Mouse (Mus musculus): ENCODE results near the gene Podn.

GRCm38 (mm10) chr4:108070286-108070685 lies 26.0 kb downstream of the Podn start:
- TF ChIP-seq CTCF (IDR thresholded peaks at IDR 0.05; ENCODE audit: extremely low read depth, insufficient read length, insufficient replicate concordance, low read depth, low read length) (no peak), POLR2A (IDR thresholded peaks at IDR 0.05; ENCODE audit: low read depth, low read length) (no peak)
